Mouse (Mus musculus) retina, adult 2 months (tissue): ENCODE data around the gene Agap1.

Experiments
- DNase-seq: peaks from one replicate; pipeline ENCODE4 v3.0.0-alpha.2; 2012; ENCODE audit warnings: low read depth, low spot score

Gene Agap1

GRCm38 (mm10) chr1:89454196-89455123 is at the start of gene Agap1:
Gene Agap1, plus strand, starts transcription at chr1:89454806.
- DNase-seq, result peak; percentile 87

GRCm38 (mm10) chr1:89405991-89406390 is 48.6 kb upstream of the Agap1 start:
- DNase-seq, result no peak

DNA sequence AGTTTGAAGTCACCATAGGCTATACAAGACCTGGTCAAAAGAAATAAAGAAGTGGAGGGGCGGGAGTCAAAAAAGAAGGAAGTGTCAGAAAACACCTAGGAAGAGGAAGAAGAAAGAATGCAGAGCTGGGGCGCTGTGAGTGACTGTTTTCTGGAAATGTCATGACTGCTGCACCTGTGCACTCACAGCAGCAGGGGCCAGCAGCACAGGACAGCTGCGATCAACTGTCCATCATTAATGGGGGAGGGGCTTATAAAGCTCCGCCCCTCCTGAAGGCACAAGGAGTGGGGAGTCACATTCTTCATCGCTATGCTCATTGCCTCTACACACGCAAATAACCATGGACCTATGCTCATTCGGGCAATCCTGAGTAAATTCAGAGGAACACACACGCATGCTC is 46.6 kb upstream of the Agap1 start:
- DNase-seq, result no peak

DNA sequence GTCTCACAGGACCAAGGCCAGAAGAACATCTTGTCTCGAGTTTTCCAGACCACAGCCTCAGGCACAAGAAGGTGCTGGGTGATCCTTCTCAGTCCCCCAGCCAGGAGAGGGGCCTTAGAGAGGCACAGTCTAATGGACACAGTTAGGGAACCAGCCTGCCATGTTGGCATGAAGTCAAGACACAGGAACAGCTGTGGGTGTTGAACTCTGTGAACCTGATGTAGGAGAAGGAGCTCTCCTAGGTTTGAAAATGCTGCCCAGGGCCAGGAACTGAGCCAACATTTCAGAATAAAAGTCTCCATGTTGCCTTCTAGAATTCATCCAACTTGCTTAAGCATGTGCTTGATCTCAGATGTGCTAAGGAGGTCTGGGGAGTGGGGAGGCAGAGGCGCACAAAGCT is 41.5 kb upstream of the Agap1 start:
- DNase-seq, result no peak

DNA sequence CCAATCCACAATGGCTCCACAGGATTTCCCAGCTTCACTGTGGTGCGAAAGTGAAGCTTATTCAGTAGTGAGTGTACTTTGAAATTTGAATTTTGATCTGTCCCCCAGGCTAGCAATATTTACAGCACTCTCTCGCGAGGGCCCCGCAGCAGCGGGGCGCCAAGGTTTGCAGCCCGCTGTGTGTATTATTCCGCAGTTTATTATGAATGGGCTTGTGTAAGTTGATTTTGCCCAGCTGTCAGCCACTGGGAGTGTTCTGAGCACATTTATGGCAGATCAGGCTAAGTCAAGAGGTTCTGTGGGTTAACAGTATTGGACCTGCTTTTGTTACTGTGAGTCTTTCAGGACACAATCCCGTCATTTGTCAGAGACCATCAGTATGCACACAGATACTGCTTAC is 40.0 kb upstream of the Agap1 start:
- no peak for DNase-seq

DNA sequence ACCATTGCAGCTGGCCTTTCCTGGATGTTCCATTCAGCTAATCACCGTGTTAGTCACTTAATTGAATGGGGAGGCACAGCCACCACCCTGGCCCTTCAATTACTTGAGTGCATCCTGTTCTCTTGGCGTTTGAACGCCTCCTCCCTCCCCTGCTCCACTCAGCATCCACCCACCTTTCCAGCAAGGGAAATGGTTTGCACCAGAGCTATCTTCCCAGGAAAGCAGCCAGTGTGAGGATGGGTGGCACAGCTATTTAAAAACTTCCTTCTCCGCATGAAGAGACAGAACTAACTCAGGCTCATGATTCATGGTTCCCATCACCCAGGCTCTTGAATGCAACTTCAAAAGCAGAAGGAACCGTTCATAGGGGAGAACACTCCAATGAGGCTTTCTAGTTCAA is 37.7 kb upstream of the Agap1 start:
- no peak for DNase-seq

DNA sequence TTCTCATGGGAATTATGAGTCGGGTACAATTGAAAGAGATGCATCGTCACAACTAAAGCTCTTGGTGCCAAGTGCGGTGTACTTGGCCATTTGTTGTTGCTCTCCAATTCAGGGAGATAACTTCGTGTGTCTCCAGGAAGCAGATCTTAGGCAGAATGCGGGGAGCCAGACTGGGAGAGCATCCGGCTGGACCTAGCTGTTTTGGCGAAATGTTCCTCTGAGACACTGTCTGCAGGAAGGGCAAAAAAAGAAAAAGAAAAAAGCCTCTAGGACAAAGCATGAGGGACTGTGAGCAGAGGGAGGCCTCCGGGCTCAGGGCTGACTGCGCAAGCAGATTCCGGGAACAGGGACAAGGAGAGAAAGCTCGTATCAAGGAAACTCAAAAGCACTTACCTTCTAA is 34.0 kb upstream of the Agap1 start:
- DNase-seq, result no peak

GRCm38 (mm10) chr1:89421401-89421800 is 33.2 kb upstream of the Agap1 start:
- DNase-seq, result no peak

DNA sequence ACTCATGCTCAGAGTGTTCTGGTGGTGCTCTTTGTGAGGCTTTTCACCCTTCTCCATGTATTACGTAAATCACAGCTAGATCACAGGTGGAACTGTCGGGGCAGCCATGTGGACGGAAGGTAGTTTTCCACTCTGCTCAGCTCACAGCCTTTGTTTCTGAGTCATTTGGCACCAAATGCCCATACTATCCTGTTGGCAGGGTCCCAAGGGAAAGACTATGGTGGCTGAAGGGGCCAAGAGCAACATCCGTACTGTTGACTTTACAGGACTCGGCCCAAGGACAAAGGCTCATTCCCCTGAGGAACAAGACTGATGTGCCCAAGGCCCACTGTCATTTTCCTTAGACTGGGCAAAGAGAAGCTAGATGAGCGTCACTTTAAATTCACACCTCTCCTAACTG is 30.0 kb upstream of the Agap1 start:
- DNase-seq, result no peak

DNA sequence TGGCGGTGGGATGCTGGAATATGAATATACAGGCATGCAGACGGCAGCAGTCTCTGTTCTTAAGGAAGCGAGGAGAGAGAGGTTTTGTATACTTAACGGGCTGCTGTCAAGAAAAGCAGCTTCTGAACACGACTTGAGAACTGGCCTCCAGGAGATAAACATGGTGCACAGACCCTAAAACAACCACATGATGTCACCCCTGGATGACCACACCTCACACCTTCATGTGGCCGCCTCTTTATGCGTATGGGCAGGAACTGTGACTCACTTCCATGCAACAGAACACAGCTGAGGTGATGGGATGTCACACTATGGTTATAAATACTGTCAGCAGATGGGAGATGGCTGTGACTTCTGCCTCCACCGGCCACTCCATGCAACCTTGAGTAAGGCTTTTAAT is 28.5 kb upstream of the Agap1 start:
- no peak for DNase-seq

DNA sequence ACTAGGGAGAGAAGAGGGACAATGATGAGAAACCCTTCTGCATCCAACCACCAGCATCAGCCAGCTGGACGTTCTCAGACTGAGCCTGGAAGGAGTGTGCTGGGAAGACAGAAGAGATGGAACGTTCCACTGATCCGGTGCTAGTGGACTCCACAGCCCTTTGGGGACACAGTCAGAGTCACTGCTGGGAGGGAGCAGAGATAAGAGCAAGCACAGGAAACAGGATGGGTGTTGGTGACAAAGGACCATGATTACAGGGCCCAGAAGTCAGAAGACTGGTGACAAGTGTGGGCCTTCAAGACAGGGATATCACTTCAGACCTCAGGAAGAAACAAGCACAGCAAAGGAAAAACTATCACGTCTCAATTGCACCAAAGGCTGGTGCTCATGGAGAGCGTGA is 25.9 kb upstream of the Agap1 start:
- DNase-seq, result no peak

DNA sequence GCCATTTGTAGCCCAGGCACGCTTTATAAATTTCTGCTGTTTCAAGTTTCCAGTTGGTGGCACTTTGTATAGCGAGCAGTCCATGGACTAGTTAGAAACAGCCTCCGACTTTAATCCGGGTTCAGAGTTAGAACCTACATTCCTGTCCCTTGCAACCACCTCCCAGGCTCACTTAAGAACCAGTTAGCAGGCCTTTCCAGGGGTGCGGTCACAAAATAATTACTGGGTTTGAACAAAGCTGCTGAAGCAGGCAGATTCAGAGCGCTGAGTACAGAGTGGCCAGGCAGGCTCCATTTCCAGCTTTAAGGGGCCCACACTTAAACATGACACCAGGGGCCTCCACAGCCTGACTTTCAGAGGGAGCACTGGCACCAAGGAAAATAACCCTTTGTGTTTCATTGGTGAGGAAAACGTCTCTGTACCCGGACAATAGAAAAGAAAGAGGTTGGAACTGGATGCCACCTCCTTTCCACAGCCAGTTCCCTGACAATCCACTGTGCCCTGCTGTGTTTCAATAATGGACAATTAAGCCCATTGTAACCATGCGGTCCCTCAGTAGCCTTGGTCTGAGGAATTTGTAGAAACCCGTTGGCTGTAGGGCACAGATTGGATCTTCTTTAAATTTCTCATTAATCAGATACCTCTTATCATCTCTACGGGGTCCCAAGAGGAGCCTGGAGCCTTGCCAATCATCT is 24.5 kb upstream of the Agap1 start:
- no peak for DNase-seq

DNA sequence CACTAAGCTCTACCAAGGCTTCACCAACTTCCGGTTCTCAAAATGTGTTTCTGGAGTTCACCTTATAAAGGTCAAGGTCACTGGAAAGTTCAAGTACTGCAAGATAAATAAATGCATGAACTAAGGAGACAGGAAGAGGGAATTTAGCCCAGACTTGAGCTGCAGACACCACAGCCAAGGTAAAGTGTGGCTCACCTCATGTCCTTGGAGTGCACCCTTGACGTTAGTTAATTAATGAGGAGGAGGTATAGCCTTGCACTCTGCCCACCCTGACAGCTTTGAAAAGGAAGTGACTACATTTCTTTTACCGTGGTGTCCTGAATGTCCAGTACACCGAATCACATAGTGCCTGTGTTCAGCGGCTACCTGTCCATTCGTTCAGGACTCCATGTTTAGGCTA is 15.3 kb upstream of the Agap1 start:
- no peak for DNase-seq

DNA sequence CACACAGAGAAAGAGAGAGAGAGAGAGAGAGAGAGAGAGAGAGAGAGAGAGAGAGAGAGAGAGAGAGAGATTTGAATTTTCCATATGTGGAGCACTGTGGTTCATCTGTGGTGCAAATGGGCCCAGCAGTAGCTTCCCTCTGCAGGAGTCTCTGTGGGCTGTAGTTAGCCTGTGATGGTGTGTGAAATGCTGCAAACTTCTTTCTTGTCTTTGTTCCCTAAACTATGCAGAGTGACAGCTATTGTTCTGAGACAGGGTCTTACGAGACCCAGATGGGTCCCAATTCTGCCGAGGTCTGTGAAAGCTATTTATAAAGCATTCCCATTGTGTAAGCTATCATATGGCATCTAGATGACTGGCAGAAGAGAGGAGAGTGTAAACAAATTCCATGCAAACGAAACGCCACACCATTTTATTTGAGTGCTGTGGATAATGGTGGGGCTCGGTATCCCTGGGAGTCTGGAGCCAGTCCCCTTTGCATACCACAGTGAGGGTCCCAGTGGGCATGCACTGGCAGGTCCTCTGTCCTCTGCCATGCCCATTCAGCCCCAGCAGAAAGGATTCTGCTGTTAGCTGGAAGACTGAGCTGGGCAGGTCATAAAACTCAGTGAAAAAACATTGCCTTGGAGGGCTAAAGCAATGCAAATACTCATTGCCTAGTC is 13.2 kb upstream of the Agap1 start:
- DNase-seq, result no peak

- DNase-seq, result no peak
Observed at GRCm38 (mm10) chr1:89443512-89443911, 11.1 kb upstream of the Agap1 start.

DNA sequence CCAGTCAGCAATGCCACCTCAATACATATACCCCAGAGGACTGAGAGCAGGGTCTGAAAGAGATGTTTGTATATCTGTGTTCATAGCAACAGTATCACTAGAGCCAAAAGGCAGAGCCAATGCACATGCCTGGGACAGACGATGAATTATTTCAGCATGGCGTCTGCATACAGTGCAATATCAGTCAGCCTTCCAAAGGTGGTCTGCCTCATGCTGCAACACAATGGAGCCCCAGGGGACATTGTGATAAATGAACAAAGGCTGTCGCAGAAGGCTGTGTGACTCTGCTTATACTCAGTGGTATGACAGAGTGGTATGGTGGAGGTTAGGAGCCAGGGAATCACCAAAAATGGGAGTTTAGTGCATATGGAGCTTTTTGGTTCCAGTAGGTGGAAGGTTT is 10.6 kb upstream of the Agap1 start:
- no peak for DNase-seq

DNA sequence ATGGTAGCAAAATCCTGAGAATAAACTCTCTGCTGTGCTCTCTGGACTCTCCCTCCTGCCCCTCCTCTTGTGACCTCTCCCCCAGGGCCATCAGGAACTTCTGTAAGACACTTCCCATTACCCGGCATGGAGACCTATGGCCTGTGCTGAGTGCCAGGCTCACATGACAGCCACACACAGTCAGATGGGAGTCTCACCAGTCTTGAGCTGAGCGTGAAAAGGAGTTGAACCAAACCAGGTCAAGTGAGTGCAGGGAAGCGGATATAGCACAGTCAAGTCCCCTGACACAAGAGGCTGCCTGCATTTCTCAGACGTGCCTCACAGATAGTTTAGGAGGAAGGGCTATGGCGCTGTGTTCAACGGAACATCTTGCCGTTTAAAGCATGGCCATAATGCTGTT is 4.5 kb upstream of the Agap1 start:
- DNase-seq, result no peak

DNA sequence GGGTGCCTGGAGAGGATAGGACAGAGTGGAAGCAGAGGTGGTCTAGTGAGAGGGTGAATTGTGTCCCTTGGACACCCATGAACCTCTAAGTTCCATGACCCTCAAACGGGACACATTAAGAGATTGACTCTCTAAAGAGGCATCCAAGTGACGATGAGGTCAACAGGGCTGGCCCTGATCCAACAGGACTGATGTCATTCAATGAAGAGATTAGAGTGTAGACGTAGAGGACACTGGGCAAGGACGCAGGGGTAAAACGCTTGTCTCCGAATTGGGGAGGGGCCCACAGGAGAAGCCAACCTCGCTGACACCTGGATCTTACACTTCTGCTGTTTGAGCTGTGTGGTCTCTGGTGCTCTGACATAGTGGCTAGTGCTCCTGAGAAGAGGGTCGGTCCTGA is 2.5 kb upstream of the Agap1 start:
- no peak for DNase-seq

DNA sequence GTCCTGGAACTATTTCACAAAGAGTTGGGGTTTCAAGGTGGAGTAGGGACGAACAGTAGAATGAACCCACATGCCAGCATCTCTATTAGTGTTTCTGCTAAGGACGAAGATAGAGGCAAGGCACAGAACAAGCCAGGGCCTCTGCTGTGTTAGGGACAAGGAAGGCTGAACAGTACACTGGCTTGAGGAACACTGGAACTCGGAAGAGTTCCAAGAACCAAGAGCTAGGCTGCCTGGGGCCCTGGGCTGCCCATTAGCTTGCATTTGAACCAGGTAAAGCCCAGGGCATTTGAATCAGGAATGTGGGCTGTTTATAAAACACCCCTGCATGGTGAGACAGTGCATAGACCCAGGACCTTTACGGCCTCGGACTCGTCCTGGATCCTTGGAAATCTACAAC is 940 bp upstream of the Agap1 start:
- no peak for DNase-seq

- no peak for DNase-seq
Observed at GRCm38 (mm10) chr1:89455421-89456091, 950 bp downstream of the Agap1 start.

DNA sequence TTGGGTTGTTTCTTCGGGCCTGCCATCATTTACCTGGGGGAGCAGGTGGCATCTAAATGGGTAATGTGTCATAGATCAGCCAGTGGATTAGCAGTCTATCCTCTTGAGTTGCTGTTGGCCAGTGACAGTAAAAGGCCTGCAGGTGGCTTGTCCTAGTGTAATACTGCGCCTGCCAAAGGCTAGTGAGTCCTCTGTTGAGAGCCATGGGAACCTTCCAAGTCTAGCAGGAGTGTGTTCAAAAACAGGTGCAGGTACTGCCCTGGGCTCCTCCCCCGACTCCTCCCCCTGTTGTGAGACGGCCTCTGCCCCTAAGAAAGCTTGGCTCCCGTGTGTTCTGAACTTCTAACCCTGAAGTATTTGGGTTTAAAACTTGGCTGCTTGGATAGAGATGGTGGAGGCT is 1.9 kb downstream of the Agap1 start:
- DNase-seq, result no peak
